Mouse (Mus musculus): ENCODE results near the gene Cyp24a1.

Cyp24a1 gene

DNA sequence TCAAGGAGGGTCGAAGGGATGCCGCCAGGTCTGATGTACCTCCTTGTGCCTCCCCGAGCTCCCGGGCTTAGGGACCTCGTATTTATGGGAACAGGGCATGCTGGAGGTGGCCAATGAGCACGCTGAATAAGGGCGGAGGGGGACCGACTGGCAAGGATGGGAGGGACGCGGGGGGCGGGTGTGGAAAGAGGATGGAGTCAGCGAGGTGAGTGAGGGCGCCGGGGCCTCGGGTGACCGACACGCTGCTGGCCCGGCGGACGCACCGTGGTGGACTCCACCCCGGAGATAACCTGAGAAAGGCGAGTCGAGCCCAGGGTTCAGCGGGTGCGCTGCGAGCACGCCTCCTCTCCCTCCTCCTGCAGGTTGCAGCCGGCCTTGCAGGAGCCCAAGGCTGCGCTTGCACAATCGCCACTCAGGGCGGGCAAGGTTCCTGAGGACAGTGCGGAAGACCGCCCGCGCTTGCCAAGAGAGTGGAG lies at the start of gene Cyp24a1:
TSS of gene Cyp24a1 (minus strand) at position 55 of the 476 bp plus-strand sequence.
- DNase-seq: peak; percentile 92

DNA sequence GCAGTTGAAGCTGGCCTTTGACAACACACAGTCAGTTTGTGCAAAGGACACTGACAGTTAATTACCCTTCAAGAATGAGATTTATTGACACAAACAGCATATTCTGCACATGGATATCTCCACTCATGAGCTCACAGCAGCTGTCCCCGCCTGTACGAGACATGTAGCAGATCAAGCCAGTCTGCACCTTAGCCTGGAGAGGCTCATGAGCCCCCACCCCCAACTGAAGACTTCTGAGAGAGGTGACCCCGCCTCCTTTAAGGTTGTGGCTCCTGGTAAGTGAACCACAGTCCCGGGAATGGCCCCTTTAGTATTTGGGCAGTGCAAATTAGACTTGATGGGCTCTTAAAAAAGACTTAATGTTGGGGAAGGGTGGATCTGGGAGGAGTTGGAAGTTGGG lies 48.8 kb upstream of the Cyp24a1 start:
- no peak for DNase-seq

- DNase-seq: no peak
Measured at GRCm38 (mm10) chr2:170544950-170545349, 48.0 kb upstream of the Cyp24a1 start.

GRCm38 (mm10) chr2:170544159-170544558 lies 47.2 kb upstream of the Cyp24a1 start:
- DNase-seq: no peak

GRCm38 (mm10) chr2:170543625-170544024 lies 46.7 kb upstream of the Cyp24a1 start:
- DNase-seq: no peak

GRCm38 (mm10) chr2:170539211-170539610 lies 42.3 kb upstream of the Cyp24a1 start:
- DNase-seq: no peak

DNA sequence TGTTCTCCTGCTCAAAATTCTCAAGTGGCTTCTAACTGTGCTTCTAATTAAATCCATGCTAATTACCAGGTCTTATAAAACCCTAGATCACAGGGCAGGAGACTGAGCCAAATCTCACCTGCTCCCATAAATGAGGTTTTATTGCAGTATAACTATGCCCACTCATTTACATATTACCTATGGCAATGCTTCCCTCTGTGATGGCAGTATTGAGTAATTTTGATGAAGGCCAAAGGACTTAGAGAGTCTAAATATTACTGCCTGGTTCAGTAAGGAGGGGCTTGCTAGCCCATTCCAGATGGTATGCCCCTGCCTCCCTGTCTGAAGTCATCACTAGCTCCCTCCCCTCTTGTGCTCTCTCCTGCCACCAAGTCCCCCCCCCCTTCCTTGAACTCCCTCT lies 38.9 kb upstream of the Cyp24a1 start:
- DNase-seq: no peak

DNA sequence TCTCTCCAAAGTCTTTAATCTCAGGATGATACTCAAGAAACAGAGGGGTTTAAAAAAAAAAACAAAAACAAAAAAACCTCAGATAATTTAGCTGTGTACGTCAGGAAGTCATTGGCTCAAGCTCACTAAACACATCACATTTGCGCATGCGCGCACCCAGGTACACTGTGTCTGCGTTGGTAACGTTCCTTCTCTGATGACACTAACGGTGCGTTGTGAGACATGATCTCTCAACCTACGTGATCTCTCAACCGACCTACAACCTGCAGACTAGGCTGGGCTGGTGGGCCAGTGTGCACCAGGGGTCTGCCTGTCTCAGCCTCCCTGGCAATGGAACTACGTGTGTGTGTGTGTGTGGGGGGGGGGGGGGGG lies 37.8 kb upstream of the Cyp24a1 start:
- DNase-seq: no peak

GRCm38 (mm10) chr2:170534116-170534802 lies 37.3 kb upstream of the Cyp24a1 start:
- DNase-seq: no peak

DNA sequence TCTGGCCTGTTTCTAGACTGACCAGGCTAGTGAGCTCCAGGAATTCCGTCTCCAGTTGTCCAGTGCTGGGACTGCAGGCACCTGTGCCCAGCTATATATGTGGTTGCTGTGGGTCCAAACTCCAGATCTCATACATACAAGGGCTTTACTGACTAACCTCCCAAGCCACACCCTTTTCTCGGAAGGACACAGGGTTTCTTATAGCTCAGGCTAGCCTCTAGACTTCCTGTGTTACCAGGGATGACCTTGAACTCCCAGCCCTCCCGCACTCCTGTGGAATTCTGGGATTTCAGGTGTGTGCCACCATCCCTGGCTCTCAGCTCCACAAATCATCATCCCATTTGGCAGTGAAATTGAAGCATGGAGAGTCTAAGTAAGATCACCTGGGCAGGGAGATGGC lies 33.3 kb upstream of the Cyp24a1 start:
- no peak for DNase-seq

- no peak for DNase-seq
Measured at GRCm38 (mm10) chr2:170529766-170530165, 32.8 kb upstream of the Cyp24a1 start.

DNA sequence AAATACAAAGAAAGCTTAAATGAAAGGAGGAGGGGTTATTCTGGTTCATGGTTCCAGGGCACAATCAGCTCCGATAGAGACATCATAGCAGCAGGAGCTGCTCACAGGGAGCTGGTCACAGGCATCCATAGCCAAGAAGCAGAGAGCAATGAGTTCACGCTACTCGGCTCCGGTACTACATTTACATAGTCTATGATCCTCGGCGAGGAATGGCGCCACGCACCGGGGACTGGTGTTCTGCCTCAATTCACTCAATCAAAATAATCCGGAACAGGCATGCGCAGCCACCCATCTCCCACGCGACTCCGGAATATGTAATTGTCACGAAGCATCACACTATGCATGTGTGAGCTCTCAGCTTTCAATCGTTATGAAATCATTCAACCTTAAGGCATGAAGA lies 31.1 kb upstream of the Cyp24a1 start:
- no peak for DNase-seq

GRCm38 (mm10) chr2:170526513-170526912 lies 29.6 kb upstream of the Cyp24a1 start:
- DNase-seq: no peak

DNA sequence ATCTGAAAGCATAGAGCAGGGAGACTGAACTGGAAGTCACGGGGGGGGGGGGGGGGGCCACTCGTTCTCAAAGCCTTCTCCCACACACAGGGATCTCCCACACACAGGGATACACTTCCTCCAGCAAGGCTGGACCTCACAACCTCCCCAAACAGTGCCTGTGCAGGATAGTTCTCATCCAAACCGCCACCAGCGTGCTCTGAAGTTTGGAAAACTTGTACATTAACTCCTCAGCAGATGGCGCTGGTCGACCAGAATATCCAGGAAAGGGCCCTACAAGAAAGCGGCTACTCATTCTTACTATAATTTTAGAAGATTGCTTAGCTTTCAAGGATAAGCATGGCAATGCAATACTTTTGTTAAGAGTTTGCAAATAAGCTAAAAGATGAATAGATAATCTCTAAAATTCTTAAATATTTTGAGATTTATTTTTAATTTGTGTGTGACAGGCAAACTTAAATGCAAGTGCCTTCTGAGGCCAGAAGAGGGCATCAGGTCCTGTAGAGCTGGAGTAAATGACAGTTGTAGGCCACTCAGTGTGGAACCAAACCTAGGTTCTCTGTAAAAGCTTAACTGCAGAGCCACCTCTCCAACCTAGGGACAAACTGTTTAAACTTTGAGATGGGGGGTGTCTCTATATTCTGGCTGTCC lies 23.5 kb upstream of the Cyp24a1 start:
- no peak for DNase-seq

- no peak for DNase-seq
Measured at GRCm38 (mm10) chr2:170513756-170514155, 16.8 kb upstream of the Cyp24a1 start.

DNA sequence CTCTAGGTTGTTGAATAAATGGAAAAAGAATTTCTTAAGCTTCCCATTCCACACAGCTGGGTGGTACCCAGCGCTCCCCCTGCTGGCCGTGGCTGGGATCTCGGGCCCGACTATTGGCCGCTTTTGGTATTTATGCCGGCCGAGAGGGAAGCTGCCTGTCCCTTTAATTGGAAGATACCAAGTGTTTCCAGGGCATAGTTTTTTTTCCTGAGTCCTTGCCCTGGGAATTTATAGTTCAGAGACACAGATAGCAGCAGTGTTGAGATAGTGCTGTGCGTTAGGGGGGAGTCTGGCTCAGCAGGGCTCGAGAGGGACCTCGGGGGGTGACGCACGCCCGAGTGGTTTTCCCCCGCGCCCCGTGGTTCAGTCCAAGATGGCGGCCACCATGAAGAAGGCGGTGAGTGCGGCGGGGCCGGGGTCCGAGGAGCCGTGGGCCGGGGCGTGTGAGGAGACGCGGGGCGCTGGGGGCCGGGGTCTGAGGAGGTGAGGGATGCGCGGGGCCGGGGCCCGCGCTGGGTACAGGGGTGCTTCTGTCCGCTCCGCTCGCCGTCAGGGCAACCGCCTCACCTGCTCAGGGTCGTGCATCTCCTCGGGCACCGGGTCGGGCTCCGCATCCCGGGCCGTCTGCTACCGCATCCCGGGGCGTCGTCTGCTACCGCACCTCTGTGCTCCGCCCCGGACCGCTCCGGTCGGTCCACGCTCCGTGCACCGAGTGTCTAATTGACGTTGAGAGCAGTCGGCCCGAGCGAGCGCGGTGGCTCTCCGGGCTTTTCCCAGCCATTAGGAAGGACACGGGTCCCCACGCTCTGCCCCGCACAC lies 14.3 kb upstream of the Cyp24a1 start:
- DNase-seq: peak; percentile 98

- DNase-seq: peak; percentile 98
Measured at GRCm38 (mm10) chr2:170508821-170509220, 11.9 kb upstream of the Cyp24a1 start.

GRCm38 (mm10) chr2:170507734-170508133 lies 10.8 kb upstream of the Cyp24a1 start:
- DNase-seq: no peak

DNA sequence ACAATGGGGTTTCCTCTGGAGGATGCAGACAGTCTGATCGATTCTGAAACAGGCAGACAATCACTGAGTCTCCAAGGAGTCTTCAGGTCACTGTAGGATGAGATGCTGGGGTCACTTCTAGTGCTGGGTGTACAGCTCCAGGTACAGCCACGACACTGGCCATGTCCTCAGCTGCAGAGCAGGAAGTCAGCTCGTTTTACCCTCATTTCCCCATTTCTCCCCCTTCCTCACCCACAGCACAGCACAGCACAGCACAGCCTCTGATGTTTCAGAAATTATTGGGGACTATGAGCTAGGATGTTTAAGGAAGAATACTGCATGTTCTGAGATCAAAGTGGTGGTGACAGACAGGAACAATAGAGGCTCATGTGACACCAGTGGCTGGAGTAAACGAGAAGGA lies 7.0 kb upstream of the Cyp24a1 start:
- no peak for DNase-seq

- DNase-seq: no peak
Measured at GRCm38 (mm10) chr2:170503343-170503742, 6.4 kb upstream of the Cyp24a1 start.

DNA sequence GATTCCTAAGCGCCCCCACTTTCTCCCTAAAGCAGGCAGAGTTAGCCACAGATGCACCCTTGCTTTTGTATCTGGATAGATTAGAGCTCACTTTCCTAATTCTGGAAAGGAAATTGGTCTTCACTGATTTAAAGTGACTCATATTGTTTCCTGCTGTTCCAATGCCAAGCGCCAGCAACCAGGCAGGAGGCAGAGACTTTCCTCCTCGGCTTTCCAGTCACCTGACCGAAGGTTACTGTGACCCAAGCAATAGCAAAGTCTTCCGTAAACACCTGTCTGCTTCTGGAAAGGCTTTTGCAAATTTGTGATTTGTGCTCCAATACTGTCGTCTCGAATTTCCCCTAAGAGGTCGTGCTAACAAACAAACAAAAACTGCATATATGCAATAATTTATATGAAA lies 1.1 kb upstream of the Cyp24a1 start:
- no peak for DNase-seq

GRCm38 (mm10) chr2:170496154-170496930 lies 603 bp downstream of the Cyp24a1 start, which contains the start of gene Pfdn4:
Gene Pfdn4 (plus strand): TSS chr2:170496428.
- no peak for DNase-seq

All from heart, adult 11 months (tissue).